Mouse (Mus musculus): ENCODE measurements around the gene Atxn2l. TPM values are rescaled to one million over a fixed set of nuclear protein-coding genes. Genes with fewer than 3 reads are reported as not detected.

Atxn2l gene
- polyA plus RNA-seq, 1 experiment from 2014 or later: 49.8 TPM

GRCm38 (mm10) chr7:126443997-126444396 lies 59.2 kb downstream of the Atxn2l start:
- Histone ChIP-seq H3K9me3 (ENCODE audit: control insufficient read depth, low read length) (no peaks in the 10 kb centered on the region), H3K9ac (ENCODE audit: low read depth, low read length) (no peak overlapping the region), H3K27ac (replicated peaks; ENCODE audit: low read depth, low read length) (no peak overlapping the region), H3K4me3 (ENCODE audit: low read depth, low read length) (no peak overlapping the region), H3K4me2 (ENCODE audit: low read depth, low read length) (no peak overlapping the region), H3K36me3 (ENCODE audit: control insufficient read depth, insufficient read depth, low read length) (peaks cover 61% of the 10 kb centered on the region), H3K27me3 (replicated peaks; ENCODE audit: control insufficient read depth, insufficient read depth, low read length) (no peaks in the 10 kb centered on the region), H3K4me1 (ENCODE audit: control insufficient read depth, insufficient read depth, low read length) (no peaks in the 10 kb centered on the region)
- ATAC-seq (ENCODE audit: low read depth) (no peak), DNase-seq (ENCODE audit: low spot score) (no peak)
- 93% methylated on average over 10 of the region's 10 CpGs for WGBS

Other genes starting within 250 kb of the Atxn2l start
- gene Sbk1, start 230.8 kb downstream of the Atxn2l start, polyA plus RNA-seq (2014; fragmentation: Nextera tagmentation; extraction: Ambion mirVana): 36.3 and 46.6 TPM in 2 replicates
- gene Lat, start 133.9 kb downstream of the Atxn2l start, polyA plus RNA-seq (2014; fragmentation: Nextera tagmentation; extraction: Ambion mirVana): 2.3 TPM in 2 replicates
- gene Spns1, start 126.0 kb downstream of the Atxn2l start, polyA plus RNA-seq (2014; fragmentation: Nextera tagmentation; extraction: Ambion mirVana): 40.4 and 43.8 TPM in 2 replicates
- gene Nfatc2ip, start 106.7 kb downstream of the Atxn2l start, polyA plus RNA-seq (2014; fragmentation: Nextera tagmentation; extraction: Ambion mirVana): 2.5 and 2.6 TPM in 2 replicates
- 0.19 and 0.28 TPM in 2 replicates for gene Cd19, start 88.5 kb downstream of the Atxn2l start, polyA plus RNA-seq (2014; fragmentation: Nextera tagmentation; extraction: Ambion mirVana)
- gene Rabep2, start 74.7 kb downstream of the Atxn2l start, polyA plus RNA-seq (2014; fragmentation: Nextera tagmentation; extraction: Ambion mirVana): 26.4 and 28.9 TPM in 2 replicates
- gene Atp2a1, start 40.3 kb downstream of the Atxn2l start, polyA plus RNA-seq (2014; fragmentation: Nextera tagmentation; extraction: Ambion mirVana): 235 and 334 TPM in 2 replicates
- gene Sh2b1, start 28.0 kb downstream of the Atxn2l start, polyA plus RNA-seq (2014; fragmentation: Nextera tagmentation; extraction: Ambion mirVana): 44.3 and 46.3 TPM in 2 replicates
- 127 and 130 TPM in 2 replicates for gene Tufm, start 16.1 kb downstream of the Atxn2l start, polyA plus RNA-seq (2014; fragmentation: Nextera tagmentation; extraction: Ambion mirVana)
- 158 and 167 TPM in 2 replicates for gene Eif3c, start 63.0 kb upstream of the Atxn2l start, polyA plus RNA-seq (2014; fragmentation: Nextera tagmentation; extraction: Ambion mirVana)
- 0.97 and 1.8 TPM in 2 replicates for gene Apobr, start 81.5 kb upstream of the Atxn2l start, polyA plus RNA-seq (2014; fragmentation: Nextera tagmentation; extraction: Ambion mirVana)
- gene Cln3, start 82.4 kb upstream of the Atxn2l start, polyA plus RNA-seq (2014; fragmentation: Nextera tagmentation; extraction: Ambion mirVana): 27.8 and 31.8 TPM in 2 replicates
- not detected in 2 replicates for gene Il27, start 91.5 kb upstream of the Atxn2l start, polyA plus RNA-seq (2014; fragmentation: Nextera tagmentation; extraction: Ambion mirVana)
- 29.3 and 39.9 TPM in 2 replicates for gene Nupr1, start 127.4 kb upstream of the Atxn2l start, polyA plus RNA-seq (2014; fragmentation: Nextera tagmentation; extraction: Ambion mirVana)
- gene Sgf29, start 145.9 kb upstream of the Atxn2l start, polyA plus RNA-seq (2014; fragmentation: Nextera tagmentation; extraction: Ambion mirVana): 40.8 and 45.4 TPM in 2 replicates
- 13.5 and 17.9 TPM in 2 replicates for gene Sult1a1, start 173.0 kb upstream of the Atxn2l start, polyA plus RNA-seq (2014; fragmentation: Nextera tagmentation; extraction: Ambion mirVana)
- 108 and 130 TPM in 2 replicates for gene Bola2, start 192.0 kb upstream of the Atxn2l start, polyA plus RNA-seq (2014; fragmentation: Nextera tagmentation; extraction: Ambion mirVana)
- 5.3 and 6.4 TPM in 2 replicates for gene Slx1b, start 192.3 kb upstream of the Atxn2l start, polyA plus RNA-seq (2014; fragmentation: Nextera tagmentation; extraction: Ambion mirVana)
- 44.9 and 45.2 TPM in 2 replicates for gene Coro1a, start 204.3 kb upstream of the Atxn2l start, polyA plus RNA-seq (2014; fragmentation: Nextera tagmentation; extraction: Ambion mirVana)

Data from embryonic facial prominence, embryonic 14.5 days (tissue).